Mouse (Mus musculus) heart, adult 2 months (tissue): ENCODE measurements around the gene Commd4. TPM values are rescaled to one million over a fixed set of nuclear protein-coding genes. Genes with fewer than 3 reads are reported as not detected.

Source experiments
- DNase-seq, 2 experiments: peaks; one replicate each; pipeline ENCODE4 v3.0.0; 2021
- H3K27ac ChIP-seq: fragments of 200-600 bp; 2 replicates; pipeline ENCODE4 v1.8.1; 2022
- H3K27me3 ChIP-seq: fragments of 200-500 bp; 2 replicates; pipeline ENCODE4 v1.6.1; 2012; ENCODE audit warnings: mild to moderate bottlenecking, low read length, inconsistent platforms, mixed read lengths; ENCODE audit not compliant: control insufficient read depth, insufficient read depth
- H3K36me3 ChIP-seq: fragments of 200-500 bp; 2 replicates; pipeline ENCODE4 v1.6.1; 2012; ENCODE audit warnings: low read length, inconsistent platforms; ENCODE audit not compliant: control insufficient read depth, insufficient read depth
- H3K4me1 ChIP-seq: fragments of 200-500 bp; 2 replicates; pipeline ENCODE4 v1.6.1; 2011; ENCODE audit warnings: low read length; ENCODE audit not compliant: control insufficient read depth, insufficient read depth
- H3K4me3 ChIP-seq: fragments of 200-600 bp; 2 replicates; pipeline ENCODE4 v1.8.1; 2022
- H3K79me2 ChIP-seq: fragments of 200-500 bp; replicated peaks from 2 replicates; pipeline ENCODE4 v1.6.1; 2012; ENCODE audit warnings: mild to moderate bottlenecking, inconsistent platforms, low read length, moderate library complexity, mixed read lengths; ENCODE audit not compliant: control insufficient read depth, insufficient read depth
- H3K9ac ChIP-seq: fragments of 200-500 bp; 2 replicates; pipeline ENCODE4 v1.6.1; 2012; ENCODE audit warnings: low read depth, mild to moderate bottlenecking, control low read depth, inconsistent platforms, low read length, mixed read lengths
- CTCF ChIP-seq: fragments of 200-600 bp; IDR thresholded peaks from 2 replicates; pipeline ENCODE4 v1.8.1; 2022; ENCODE audit warnings: antibody characterized with exemption, mild to moderate bottlenecking, moderate library complexity
- EP300 ChIP-seq: fragments of 200-500 bp; IDR thresholded peaks from 2 replicates; pipeline ENCODE4 v1.6.1; 2011; ENCODE audit warnings: low read depth, low read length, control low read depth; ENCODE audit not compliant: insufficient read depth
- POLR2A ChIP-seq: fragments of 200-500 bp; IDR thresholded peaks from 2 replicates; pipeline ENCODE4 v1.6.1; 2011; ENCODE audit warnings: mild to moderate bottlenecking, low read depth, low read length, control low read depth; ENCODE audit not compliant: insufficient read depth
- WGBS: fragments of 180-500 bp; shearing (Covaris S2); methylation state at CpG from one replicate; pipeline ENCODE4 v1.1.7; 2018; 5-methylcytosine and 5-hydroxymethylcytosine counted together
- intact Hi-C: fragments of 180-260 bp; cut with DNase I; formaldehyde crosslinking; loops from one replicate; pipeline ENCODE4 v1.15.1; 2025
- polyA plus RNA-seq: library from polyadenylated mRNA; depleted of rRNA; stranded (reverse); fragments of >200 nt; gene quantifications from 2 replicates; pipeline ENCODE4 v1.2.3, GENCODE M21; 2012
- total RNA-seq, 2 experiments: library from RNA; stranded (reverse); gene quantifications; 2 replicates each; pipeline ENCODE4 v1.2.3; 2021

Commd4 gene
- total and polyA plus RNA-seq, 3 experiments, result 28.2 to 58.0 (median 30.1) TPM

DNA sequence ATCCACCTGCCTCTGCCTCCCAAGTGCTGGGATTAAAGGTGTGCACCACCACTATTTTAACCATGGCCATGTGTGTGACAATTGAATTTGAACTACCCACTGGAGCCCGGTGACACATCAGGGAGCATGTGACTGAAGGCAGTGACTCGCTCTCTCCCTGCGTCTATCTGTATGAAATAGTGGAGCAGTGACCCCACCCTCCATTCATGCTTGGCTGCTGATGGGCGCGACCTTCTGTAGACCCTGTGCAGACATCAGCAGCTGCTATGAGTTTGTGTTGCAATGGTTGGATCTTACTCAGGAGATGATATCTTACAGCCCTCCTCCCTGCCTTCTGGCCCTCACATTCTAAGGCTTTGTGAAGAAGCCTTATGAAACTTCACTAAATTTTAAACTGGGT is 10.3 kb upstream of the Commd4 start:
- DNase-seq, result no peak
- intact Hi-C loops, result no loop called here
- H3K9ac ChIP-seq, result no peak overlapping the region
- TF ChIP-seq EP300 (no peak), CTCF (no peak), POLR2A (no peak)
- no peak overlapping the region for H3K27ac ChIP-seq
- H3K27me3 ChIP-seq, result no peaks in the 10 kb centered on the region
- H3K79me2 ChIP-seq, result no peaks in the 10 kb centered on the region
- H3K4me1 ChIP-seq, result no peaks in the 10 kb centered on the region
- 65% methylated on average over 5 of the region's 5 CpGs for WGBS
- no peaks in the 10 kb centered on the region for H3K36me3 ChIP-seq
- H3K4me3 ChIP-seq, result no peak overlapping the region

DNA sequence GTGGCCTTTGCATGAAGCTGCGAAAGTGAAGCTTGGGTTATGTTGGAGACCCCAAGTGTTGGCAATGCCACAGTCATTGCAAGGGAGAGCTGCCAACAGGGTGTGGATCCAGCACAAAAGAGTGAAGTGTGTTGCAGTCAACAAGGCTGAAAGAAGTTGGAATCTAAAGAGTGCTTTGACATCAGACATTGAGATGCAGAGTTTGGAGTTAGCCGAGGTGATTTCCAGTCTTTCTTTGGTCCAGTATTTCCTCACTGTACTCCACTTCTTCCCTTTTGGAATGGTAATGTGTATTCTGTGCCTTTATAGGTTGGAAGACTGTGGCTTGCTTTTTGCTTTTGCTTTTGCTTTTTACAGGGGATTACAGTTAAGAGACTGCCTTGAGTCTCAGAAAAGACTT is 8.0 kb upstream of the Commd4 start:
- 76% methylated on average over 2 of the region's 2 CpGs for WGBS

DNA sequence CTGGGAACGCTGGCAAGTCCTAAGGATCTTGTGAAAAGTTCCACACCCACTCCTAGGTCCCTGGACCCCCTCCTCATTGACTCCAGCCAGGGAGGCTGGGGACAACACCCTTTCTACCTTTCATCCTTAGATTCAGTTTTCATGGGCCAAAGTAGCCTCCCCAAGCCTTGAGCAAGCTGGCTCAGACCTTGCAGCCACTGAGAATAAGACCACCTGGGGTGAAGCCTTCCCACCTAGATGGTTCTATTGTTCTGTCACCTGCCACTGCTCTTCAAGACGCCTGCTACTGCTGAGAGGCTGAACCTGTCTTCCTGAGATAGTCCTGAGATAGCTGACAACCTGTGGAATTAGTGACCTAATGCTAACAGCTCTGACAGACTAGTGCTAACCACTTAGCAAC is 5.0 kb upstream of the Commd4 start:
- Histone ChIP-seq H3K27me3 (no peaks in the 10 kb centered on the region), H3K4me1 (no peaks in the 10 kb centered on the region), H3K79me2 (no peaks in the 10 kb centered on the region), H3K27ac (no peak overlapping the region), H3K9ac (no peak overlapping the region), H3K4me3 (no peak overlapping the region), H3K36me3 (no peaks in the 10 kb centered on the region)
- TF ChIP-seq POLR2A, result no peak
- TF ChIP-seq CTCF, result no peak
- TF ChIP-seq EP300, result no peak
- WGBS, result 30% methylated on average over 2 of the region's 2 CpGs
- intact Hi-C loops, result no loop called here
- no peak for DNase-seq

More for the DNA sequence above, 8.0 kb upstream of the Commd4 start:
- no peak for DNase-seq
- H3K4me1 ChIP-seq, result no peaks in the 10 kb centered on the region
- intact Hi-C loops, result no loop called here
- no peaks in the 10 kb centered on the region for H3K27me3 ChIP-seq
- TF ChIP-seq POLR2A, result no peak
- no peak for TF ChIP-seq EP300
- TF ChIP-seq CTCF, result no peak
- H3K36me3 ChIP-seq, result no peaks in the 10 kb centered on the region
- no peaks in the 10 kb centered on the region for H3K79me2 ChIP-seq
- H3K27ac ChIP-seq, result no peak overlapping the region
- no peak overlapping the region for H3K9ac ChIP-seq
- H3K4me3 ChIP-seq, result no peak overlapping the region

DNA sequence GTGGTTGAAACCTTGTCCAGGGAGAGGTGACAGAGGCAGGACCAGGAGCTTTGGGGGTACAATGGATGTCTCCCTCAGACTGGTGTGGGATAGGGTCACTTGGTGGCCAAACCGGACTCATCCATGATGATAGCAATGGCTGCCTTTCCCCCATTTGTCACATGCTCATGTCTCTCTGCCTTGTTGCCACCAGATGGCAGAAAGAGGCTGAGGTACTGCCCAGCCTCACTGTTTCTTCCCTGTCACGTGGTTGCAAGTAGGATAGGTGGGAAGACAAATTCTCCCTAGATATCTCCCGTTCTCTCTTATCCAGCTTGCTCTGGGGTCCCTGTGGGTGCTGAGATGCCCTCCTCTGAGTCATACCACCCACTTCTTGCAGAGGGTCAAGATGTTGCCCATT is 4.4 kb upstream of the Commd4 start:
- no peak overlapping the region for H3K9ac ChIP-seq
- no peak for DNase-seq
- peaks cover 1% of the 10 kb centered on the region; the same call in 1 of the 2 replicates for H3K4me1 ChIP-seq
- no peaks in the 10 kb centered on the region for H3K79me2 ChIP-seq
- H3K27me3 ChIP-seq, result no peaks in the 10 kb centered on the region
- H3K36me3 ChIP-seq, result no peaks in the 10 kb centered on the region
- TF ChIP-seq CTCF (peak; percentile 40), POLR2A (no peak), EP300 (no peak)
- 7% methylated on average over 3 of the region's 3 CpGs for WGBS
- H3K27ac ChIP-seq, result no peak overlapping the region
- no peak overlapping the region for H3K4me3 ChIP-seq
- intact Hi-C loops, result no loop called here

DNA sequence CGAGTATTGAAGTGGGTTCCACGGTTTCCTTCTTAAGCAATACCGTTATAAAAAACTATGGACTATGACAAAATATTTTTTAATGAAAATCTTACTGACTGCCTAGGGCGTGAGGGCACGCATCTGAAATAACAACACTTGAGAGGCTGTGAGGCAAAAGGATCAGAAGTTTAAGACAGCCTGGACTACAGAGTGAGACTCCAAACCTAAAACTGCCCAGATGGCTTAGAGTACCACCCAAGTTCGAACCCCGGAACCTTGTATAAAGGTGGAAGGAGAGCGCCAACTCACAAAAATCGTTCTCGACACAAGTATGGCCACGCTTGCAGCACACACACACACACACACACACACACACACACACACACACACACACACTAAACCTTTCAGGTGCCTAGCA is 375 bp upstream of the Commd4 start:
- Histone ChIP-seq H3K9ac (no peak overlapping the region), H3K4me3 (peak overlapping the region; percentile 73), H3K27ac (peak overlapping the region; percentile 73), H3K4me1 (peaks cover 1% of the 10 kb centered on the region; the same call in 1 of the 2 replicates), H3K36me3 (no peaks in the 10 kb centered on the region), H3K79me2 (no peaks in the 10 kb centered on the region), H3K27me3 (no peaks in the 10 kb centered on the region)
- no peak for TF ChIP-seq CTCF
- no peak for TF ChIP-seq EP300
- no peak for TF ChIP-seq POLR2A
- DNase-seq, result no peak
- 30% methylated on average over 11 of the region's 11 CpGs for WGBS
- intact Hi-C loops, result no loop called here

DNA sequence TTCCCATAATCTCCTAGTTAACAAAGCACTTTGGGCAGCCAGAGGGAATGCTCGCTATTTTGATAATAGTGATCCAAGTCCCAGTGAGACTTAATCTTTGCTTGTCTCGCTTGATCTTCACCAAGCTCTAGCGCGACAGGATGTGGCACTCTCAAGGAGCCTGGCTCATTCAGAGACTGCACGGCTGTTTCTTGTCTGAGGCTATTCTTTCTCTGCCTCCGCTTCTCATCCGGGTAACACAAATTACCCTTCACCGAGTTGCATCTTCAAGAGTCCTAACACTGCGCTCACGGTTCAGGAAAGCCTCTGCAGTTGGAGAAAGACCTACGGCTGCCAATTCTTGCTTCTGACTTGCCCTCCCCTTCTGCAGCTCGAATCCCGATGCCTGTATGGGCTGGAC is 632 bp downstream of the Commd4 start:
- Histone ChIP-seq H3K4me1 (peaks cover 1% of the 10 kb centered on the region; the same call in 1 of the 2 replicates), H3K79me2 (no peaks in the 10 kb centered on the region), H3K9ac (peak overlapping the region; percentile 64), H3K4me3 (peak overlapping the region; percentile 73), H3K36me3 (no peaks in the 10 kb centered on the region), H3K27ac (no peak overlapping the region; the same call in 1 of the 2 replicates), H3K27me3 (no peaks in the 10 kb centered on the region)
- intact Hi-C loops, result no loop called here
- TF ChIP-seq POLR2A (no peak), EP300 (no peak), CTCF (no peak)
- DNase-seq, result no peak
- WGBS, result 22% methylated on average over 13 of the region's 13 CpGs
